30 mouse cellular contexts compared by ENCODE assay signal in the genomic region with DNA sequence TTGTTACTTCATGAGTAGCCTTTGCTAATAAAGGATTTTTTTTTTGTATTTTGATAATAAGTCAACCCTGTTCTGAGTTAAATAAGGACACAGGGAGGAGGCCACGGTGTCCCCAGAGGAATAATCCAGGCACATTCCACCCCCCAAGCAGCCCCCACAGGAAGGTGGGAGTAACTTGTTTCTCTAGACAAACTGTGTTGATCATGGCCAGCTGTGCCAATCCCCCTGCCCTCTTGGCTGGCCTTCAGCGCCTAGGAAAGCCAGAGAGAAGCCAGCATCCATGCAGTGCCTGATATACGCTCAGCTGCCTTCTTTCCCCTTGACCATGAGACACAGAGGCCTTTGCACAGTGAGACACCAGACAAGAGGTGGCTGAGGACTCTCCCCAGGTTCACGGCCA. TPM values are rescaled to one million over a fixed set of nuclear protein-coding genes. Genes with fewer than 3 reads are reported as not detected.
DNase-seq lines count a peak whose midpoint lies in the region; ATAC-seq and TF ChIP-seq lines count a peak whose summit lies in the region.
"Had no signal": no experiment of that assay in that cellular context is flagged by ENCODE, and none has a peak within 500 bp of the region (broad histone marks: within the 10 kb centered on the region; RNA-seq: fewer than 3 reads in every experiment).

No protein-coding gene starts in this region.

- no peak overlapping the region for H3K4me2 ChIP-seq in intestine, postnatal 0 days (replicated peaks; ENCODE audit: low read depth)
- H3K4me2 ChIP-seq: embryonic facial prominence, embryonic 13.5 days; forebrain, embryonic 12.5 days; forebrain, embryonic 15.5 days; heart, embryonic 11.5 days; heart, embryonic 15.5 days; hindbrain, embryonic 13.5 days had no signal

- no peak overlapping the region for H3K9ac ChIP-seq in intestine, postnatal 0 days (ENCODE audit: low read depth, low read length)
- H3K9ac ChIP-seq: embryonic facial prominence, embryonic 13.5 days; forebrain, embryonic 12.5 days; forebrain, embryonic 15.5 days; heart, embryonic 15.5 days; hindbrain, embryonic 13.5 days had no signal

- no peak for TF ChIP-seq POLR2A in testis, adult 2 months (IDR thresholded peaks at IDR 0.05; ENCODE audit: control insufficient read depth, low read depth, low read length)

- no peak overlapping the region for H3K4me3 ChIP-seq in testis, adult 2 months (ENCODE audit: control insufficient read depth, low read depth, low read length)
- H3K4me3 ChIP-seq in intestine, postnatal 0 days (ENCODE audit: low read depth, low read length): no peak overlapping the region
- H3K4me3 ChIP-seq: embryonic facial prominence, embryonic 10.5 days; embryonic facial prominence, embryonic 13.5 days; erythroblast, embryonic 14.5 days; forebrain, embryonic 12.5 days; forebrain, embryonic 15.5 days; heart, embryonic 15.5 days; hindbrain, embryonic 10.5 days; hindbrain, embryonic 13.5 days had no signal

- peak; percentile 43 for DNase-seq in adrenal gland, postnatal 14 days
- no peak for DNase-seq in adrenal gland, postnatal 25 days
- DNase-seq in ovary, adult 18-20 months (ENCODE audit: low spot score): peak; percentile 69
- no peak for DNase-seq in ovary, postnatal 14 days (ENCODE audit: low spot score)
- DNase-seq in layer of hippocampus, postnatal 10 days (ENCODE audit: low spot score in 2 of 2): no peak
- DNase-seq: adrenal gland, adult 8-10 months; B cell, adult 2 months; cerebellum, adult 11-12 months; cerebellum, adult 8-10 months; cerebellum, postnatal 10 days; cerebellum, postnatal 36 days; embryo, embryonic 11 days; gastrocnemius, postnatal 10 days; gastrocnemius, postnatal 36 days; heart, postnatal 36 days had no signal

- TF ChIP-seq CTCF in testis, adult 2 months (IDR thresholded peaks at IDR 0.05; ENCODE audit: control insufficient read depth, insufficient read depth, insufficient replicate concordance, low read depth, low read length): no peak
- no peak for TF ChIP-seq CTCF in intestine, postnatal 0 days (IDR thresholded peaks at IDR 0.05; ENCODE audit: low read depth)

- H3K27ac ChIP-seq in testis, adult 2 months (ENCODE audit: control insufficient read depth, insufficient read depth, low read depth, low read length): peak overlapping the region; percentile 3; the same call in 1 of the 2 replicates
- no peak overlapping the region for H3K27ac ChIP-seq in intestine, postnatal 0 days (ENCODE audit: low read depth, low read length)
- H3K27ac ChIP-seq: embryonic facial prominence, embryonic 10.5 days; embryonic facial prominence, embryonic 13.5 days; forebrain, embryonic 12.5 days; forebrain, embryonic 15.5 days; heart, embryonic 15.5 days; hindbrain, embryonic 10.5 days; hindbrain, embryonic 13.5 days had no signal

- H3K9me3 ChIP-seq in intestine, postnatal 0 days (ENCODE audit: control insufficient read depth): no peaks in the 10 kb centered on the region
- H3K9me3 ChIP-seq: embryonic facial prominence, embryonic 10.5 days; embryonic facial prominence, embryonic 13.5 days; forebrain, embryonic 12.5 days; G1E; heart, embryonic 15.5 days; hindbrain, embryonic 13.5 days had no signal

- H3K36me3 ChIP-seq in testis, adult 2 months (ENCODE audit: control insufficient read depth, insufficient read depth, low read length): no peaks in the 10 kb centered on the region
- H3K36me3 ChIP-seq in intestine, postnatal 0 days (ENCODE audit: control insufficient read depth, insufficient read depth): no peaks in the 10 kb centered on the region
- H3K36me3 ChIP-seq: embryonic facial prominence, embryonic 10.5 days; embryonic facial prominence, embryonic 13.5 days; forebrain, embryonic 12.5 days; forebrain, embryonic 15.5 days; G1E; heart, embryonic 15.5 days; hindbrain, embryonic 10.5 days; hindbrain, embryonic 13.5 days had no signal

- WGBS in intestine, postnatal 0 days: 90% methylated on average over 4 of the region's 4 CpGs

- no peak for ATAC-seq in intestine, postnatal 0 days
- ATAC-seq: forebrain, embryonic 15.5 days; hindbrain, embryonic 16.5 days; Patski had no signal

- 0 out of 2 replicates have a peak, but pooled peaks cover 3% of the 10 kb centered on the region for H3K4me1 ChIP-seq in testis, adult 2 months (ENCODE audit: control insufficient read depth, insufficient read depth, low read length)
- H3K4me1 ChIP-seq in intestine, postnatal 0 days (replicated peaks; ENCODE audit: control insufficient read depth, insufficient read depth, low read length): peaks cover 2% of the 10 kb centered on the region; the same call in 1 of the 2 replicates
- H3K4me1 ChIP-seq: embryonic facial prominence, embryonic 10.5 days; embryonic facial prominence, embryonic 13.5 days; forebrain, embryonic 12.5 days; forebrain, embryonic 15.5 days; heart, embryonic 15.5 days; hindbrain, embryonic 10.5 days; hindbrain, embryonic 13.5 days had no signal

- H3K27me3 ChIP-seq in testis, adult 2 months (ENCODE audit: control insufficient read depth, insufficient read depth, low read length): no peaks in the 10 kb centered on the region
- H3K27me3 ChIP-seq in intestine, postnatal 0 days (replicated peaks; ENCODE audit: control insufficient read depth, insufficient read depth, low read length): no peaks in the 10 kb centered on the region
- H3K27me3 ChIP-seq: CH12.LX; embryonic facial prominence, embryonic 13.5 days; forebrain, embryonic 12.5 days; forebrain, embryonic 15.5 days; heart, embryonic 15.5 days; hindbrain, embryonic 13.5 days had no signal

RNA-seq across cellular contexts. Expression of a gene that starts 47.9 kb away (rescaled TPM):
- 8.0 and 34.9 TPM in 2 replicates for total RNA-seq in adrenal gland, postnatal 14 days (2021)
- 12.9 and 17.4 TPM in 2 replicates for total RNA-seq in adrenal gland, postnatal 25 days (2021)
- 7.1 and 8.1 TPM in 2 replicates for polyA plus RNA-seq in testis, adult 2 months (2012; rRNA removed)
- polyA plus RNA-seq in intestine, postnatal 0 days (2015; fragmentation: Nextera tagmentation; extraction: Ambion mirVana): 0.22 and 0.41 TPM in 2 replicates
- 1 to 10 TPM in 1 of 2 experiments, under 1 TPM in 1; 0.40 to 1.4 TPM for total RNA-seq in layer of hippocampus, postnatal 10 days (2021)

RNA-seq across cellular contexts. Expression of a gene that starts 49.3 kb away (rescaled TPM):
- total RNA-seq in adrenal gland, postnatal 14 days (2021): 15.8 and 20.7 TPM in 2 replicates
- total RNA-seq in adrenal gland, postnatal 25 days (2021): 26.9 and 31.0 TPM in 2 replicates
- 17.8 and 23.3 TPM in 2 replicates for polyA plus RNA-seq in testis, adult 2 months (2012; rRNA removed)
- polyA plus RNA-seq in intestine, postnatal 0 days (2015; fragmentation: Nextera tagmentation; extraction: Ambion mirVana): 5.0 and 5.1 TPM in 2 replicates
- 10 to 100 TPM in 1 of 2 experiments, 1 to 10 TPM in 1; 9.8 to 10.1 TPM for total RNA-seq in layer of hippocampus, postnatal 10 days (2021)

Comparison
In these comparisons a context has a peak if more than half of its experiments do, and no peak if none do; other contexts are left out.
1. DNase-seq: peak in adrenal gland, postnatal 14 days (single experiment) and ovary, adult 18-20 months (single experiment); none in adrenal gland, postnatal 25 days (single experiment), ovary, postnatal 14 days (single experiment) and layer of hippocampus, postnatal 10 days (0 of 2).